Mouse (Mus musculus) MEL (cell line): ENCODE data around the gene Gstm6. TPM values are rescaled to one million over a fixed set of nuclear protein-coding genes. Genes with fewer than 3 reads are reported as not detected.

ENCODE experiments used
- DNase-seq: peaks from one replicate; pipeline ENCODE4 v3.0.0; 2011; ENCODE audit warnings: low read depth, low spot score
- H3K27ac ChIP-seq: 2 replicates; pipeline ENCODE4 v1.5.1; 2012; ENCODE audit warnings: low read depth, mild to moderate bottlenecking, control low read depth, low read length, moderate library complexity; ENCODE audit not compliant: control insufficient read depth
- H3K27me3 ChIP-seq, 2 experiments: fragments of 150-350 bp in 1 of 2; sonication (generic) in 1 of 2; 2 replicates each; pipeline ENCODE4 v1.6.1; 2012; ENCODE audit warnings: low read length in 2 of 2, mild to moderate bottlenecking in 2 of 2, improper control_type of control experiment in 1 of 2, moderate library complexity in 1 of 2; ENCODE audit not compliant: insufficient read depth in 2 of 2, control insufficient read depth in 1 of 2
- H3K36me3 ChIP-seq, 2 experiments: 2 replicates each; pipeline ENCODE4 v1.6.1; 2012 to 2014; ENCODE audit warnings: low read length in 2 of 2, improper control_type of control experiment in 1 of 2, inconsistent platforms in 1 of 2, mild to moderate bottlenecking in 1 of 2; ENCODE audit not compliant: insufficient read depth in 2 of 2, control insufficient read depth in 1 of 2
- H3K4me1 ChIP-seq, 2 experiments: fragments of 150-350 bp in 1 of 2; sonication (generic) in 1 of 2; 2 replicates each; pipeline ENCODE4 v1.6.1; 2012; ENCODE audit warnings: low read length in 2 of 2, improper control_type of control experiment in 1 of 2, mild to moderate bottlenecking in 1 of 2; ENCODE audit not compliant: insufficient read depth in 2 of 2, control insufficient read depth in 1 of 2
- H3K4me3 ChIP-seq, 2 experiments: fragments of 150-350 bp in 1 of 2; sonication (generic) in 1 of 2; 2 replicates each; pipeline ENCODE4 v1.5.1; 2012; ENCODE audit warnings: low read depth in 2 of 2, low read length in 2 of 2, mild to moderate bottlenecking in 2 of 2, moderate library complexity in 2 of 2, control low read depth in 1 of 2, improper control_type of control experiment in 1 of 2; ENCODE audit not compliant: control insufficient read depth in 1 of 2, insufficient read depth in 1 of 2
- H3K79me2 ChIP-seq: 2 replicates; pipeline ENCODE4 v1.6.1; 2012; ENCODE audit warnings: mild to moderate bottlenecking, low read length, moderate library complexity; ENCODE audit not compliant: control insufficient read depth, poor library complexity, insufficient read depth
- H3K9ac ChIP-seq: 2 replicates; pipeline ENCODE4 v1.6.1; 2012; ENCODE audit warnings: low read depth, mild to moderate bottlenecking, control low read depth, low read length, moderate library complexity; ENCODE audit not compliant: control insufficient read depth, poor library complexity, severe bottlenecking
- H3K9me3 ChIP-seq: fragments of 150-350 bp; sonication (generic); replicated peaks from 2 replicates; pipeline ENCODE4 v1.6.1; 2012; ENCODE audit warnings: mild to moderate bottlenecking, low read length, improper control_type of control experiment, moderate library complexity; ENCODE audit not compliant: insufficient read depth
- CHD1 ChIP-seq: IDR thresholded peaks from 2 replicates; pipeline ENCODE4 v1.6.1; 2012; ENCODE audit warnings: low read depth, mild to moderate bottlenecking, inconsistent platforms, low read length, improper control_type of control experiment
- E2F4 ChIP-seq: IDR thresholded peaks from 2 replicates; pipeline ENCODE4 v1.6.1; 2011; ENCODE audit warnings: low read depth, low read length, improper control_type of control experiment, borderline replicate concordance
- ELF1 ChIP-seq: IDR thresholded peaks from 2 replicates; pipeline ENCODE4 v1.6.1; 2014; ENCODE audit warnings: low read depth, mild to moderate bottlenecking, inconsistent platforms, low read length, improper control_type of control experiment, moderate library complexity
- GABPA ChIP-seq: IDR thresholded peaks from 2 replicates; pipeline ENCODE4 v1.6.1; 2012; ENCODE audit warnings: low read depth, mild to moderate bottlenecking, inconsistent platforms, low read length, improper control_type of control experiment, moderate library complexity
- JUND ChIP-seq: IDR thresholded peaks from 2 replicates; pipeline ENCODE4 v1.6.1; 2011; ENCODE audit warnings: low read depth, mild to moderate bottlenecking, improper control_type of control experiment, low read length
- KAT2A ChIP-seq: conservative IDR thresholded peaks from 2 replicates; pipeline ENCODE4 v1.6.1; 2012; ENCODE audit warnings: low read depth, low read length, improper control_type of control experiment, inconsistent platforms
- MAFK ChIP-seq: IDR thresholded peaks from 2 replicates; pipeline ENCODE4 v1.6.1; 2011; ENCODE audit warnings: low read depth, mild to moderate bottlenecking, low read length, improper control_type of control experiment, borderline replicate concordance
- MAX ChIP-seq: IDR thresholded peaks from 2 replicates; pipeline ENCODE4 v1.6.1; 2011; ENCODE audit warnings: low read length, improper control_type of control experiment
- MAZ ChIP-seq: IDR thresholded peaks from 2 replicates; pipeline ENCODE4 v1.6.1; 2012; ENCODE audit warnings: low read depth, mild to moderate bottlenecking, inconsistent platforms, low read length, improper control_type of control experiment
- MEF2A ChIP-seq: IDR thresholded peaks from 2 replicates; pipeline ENCODE4 v1.6.1; 2014; ENCODE audit warnings: low read depth, mild to moderate bottlenecking, inconsistent platforms, low read length, improper control_type of control experiment; ENCODE audit not compliant: poor library complexity, insufficient replicate concordance, severe bottlenecking; ENCODE audit errors: extremely low read depth
- MYB ChIP-seq: IDR thresholded peaks from 2 replicates; pipeline ENCODE4 v1.6.1; 2011; ENCODE audit warnings: mild to moderate bottlenecking, low read depth, low read length, improper control_type of control experiment
- POLR2A ChIP-seq, 2 experiments: IDR thresholded peaks; 2 replicates each; pipeline ENCODE4 v1.6.1; 2011 to 2012; ENCODE audit warnings: low read length in 2 of 2, mild to moderate bottlenecking in 2 of 2, control low read depth in 1 of 2, improper control_type of control experiment in 1 of 2, low read depth in 1 of 2, moderate library complexity in 1 of 2; ENCODE audit not compliant: control insufficient read depth in 1 of 2, insufficient read depth in 1 of 2, poor library complexity in 1 of 2
- RCOR1 ChIP-seq: IDR thresholded peaks from 2 replicates; pipeline ENCODE4 v1.6.1; 2012; ENCODE audit warnings: low read depth, mild to moderate bottlenecking, inconsistent platforms, low read length, improper control_type of control experiment
- SIN3A ChIP-seq: IDR thresholded peaks from 2 replicates; pipeline ENCODE4 v1.6.1; 2012; ENCODE audit warnings: low read length, improper control_type of control experiment, inconsistent platforms
- SMC3 ChIP-seq: IDR thresholded peaks from 2 replicates; pipeline ENCODE4 v1.6.1; 2011; ENCODE audit warnings: low read depth, low read length, improper control_type of control experiment
- TAL1 ChIP-seq: IDR thresholded peaks from 2 replicates; pipeline ENCODE4 v1.6.1; 2012; ENCODE audit warnings: mild to moderate bottlenecking, inconsistent platforms, low read length, moderate library complexity, mixed read lengths
- TBP ChIP-seq: IDR thresholded peaks from 2 replicates; pipeline ENCODE4 v1.8.0; 2011; ENCODE audit warnings: low read depth, low read length, improper control_type of control experiment
- UBTF ChIP-seq: IDR thresholded peaks from 2 replicates; pipeline ENCODE4 v1.6.1; 2012; ENCODE audit warnings: low read depth, mild to moderate bottlenecking, inconsistent platforms, low read length, improper control_type of control experiment, moderate library complexity, borderline replicate concordance; ENCODE audit not compliant: insufficient read depth
- USF1 ChIP-seq: IDR thresholded peaks from 2 replicates; pipeline ENCODE4 v1.6.1; 2014; ENCODE audit warnings: low read depth, mild to moderate bottlenecking, inconsistent platforms, low read length, improper control_type of control experiment, moderate library complexity
- ZC3H11A ChIP-seq: IDR thresholded peaks from 2 replicates; pipeline ENCODE4 v1.6.1; 2012; ENCODE audit warnings: low read depth, mild to moderate bottlenecking, inconsistent platforms, low read length, improper control_type of control experiment
- ZNF384 ChIP-seq: IDR thresholded peaks from 2 replicates; pipeline ENCODE4 v1.6.1; 2012; ENCODE audit warnings: low read depth, mild to moderate bottlenecking, inconsistent platforms, low read length, improper control_type of control experiment
- polyA plus RNA-seq, 2 experiments: library from polyadenylated mRNA; stranded (reverse) in 1 of 2; unstranded in 1 of 2; fragments of >175 nt in 1 of 2; fragments of >200 nt in 1 of 2; gene quantifications; 2 replicates each; pipeline versions ENCODE4 v1.2.1 to v1.2.4; 2012; ENCODE audit warnings: low replicate concordance in 2 of 2, low read depth in 1 of 2; ENCODE audit not compliant: insufficient read length in 2 of 2, insufficient read depth in 1 of 2, missing spikeins in 1 of 2
- total RNA-seq: library from RNA; depleted of rRNA; stranded (reverse); fragments of 300-350 nt; gene quantifications from 2 replicates; pipeline ENCODE4 v1.2.3, GENCODE M21; 2012

Gstm6 gene
- total and polyA plus RNA-seq, 3 experiments: 0.13 TPM; not detected in 2

- no peak for DNase-seq
- Histone ChIP-seq H3K9ac (no peak within 1 kb of the TSS), H3K4me1 (peaks cover 3 to 13% of the 10 kb centered on the region in 2 experiments; a peak in 3 of 4 replicates), H3K27me3 (peaks cover 4 to 19% of the 10 kb centered on the region in 2 experiments), H3K36me3 (peaks cover 0 to 12% of the 10 kb centered on the region in 2 experiments; a peak in 2 of 4 replicates), H3K9me3 (no peaks in the 10 kb centered on the region), H3K4me3 (no peak within 1 kb of the TSS), H3K79me2 (no peaks in the 10 kb centered on the region), H3K27ac (no peak within 1 kb of the TSS)
- TF ChIP-seq MAZ (no peak), E2F4 (no peak), GABPA (no peak), MYB (no peak), ZNF384 (no peak), MAX (no peak), SMC3 (no peak), MEF2A (no peak), MAFK (no peak), USF1 (no peak), ELF1 (no peak), ZC3H11A (no peak), TAL1 (no peak), POLR2A (IDR thresholded peaks at IDR 0.05; ENCODE audit: control insufficient read depth in 1 of 2, insufficient read depth in 1 of 2, low read depth in 1 of 2, low read length in 2 of 2, poor library complexity in 1 of 2) (no peak), JUND (no peak), SIN3A (no peak), KAT2A (no peak), RCOR1 (no peak), UBTF (no peak), TBP (no peak)
Observed at GRCm38 (mm10) chr3:107968724-107969395, 25.3 kb upstream of the Gstm6 start, which contains the start of gene Gstm3. TSS of gene Gstm3 (minus strand) at chr3:107969283.

- Histone ChIP-seq H3K9ac (no peak overlapping the region), H3K4me1 (peaks cover 3 to 17% of the 10 kb centered on the region in 2 experiments; a peak in 3 of 4 replicates), H3K27me3 (peaks cover 0 to 13% of the 10 kb centered on the region in 2 experiments; a peak in 3 of 4 replicates)
- TF ChIP-seq USF1 (no peak), MEF2A (no peak), CHD1 (no peak)
- TF ChIP-seq, all 39 proteins: peak for 0
- H3K4me3 ChIP-seq: no peak overlapping the region
- peaks cover 0 to 14% of the 10 kb centered on the region in 2 experiments; a peak in 2 of 4 replicates for H3K36me3 ChIP-seq
- no peaks in the 10 kb centered on the region for H3K79me2 ChIP-seq
- H3K9me3 ChIP-seq: no peaks in the 10 kb centered on the region
- no peak for DNase-seq
- H3K27ac ChIP-seq: no peak overlapping the region
Observed at GRCm38 (mm10) chr3:107966631-107967030, 23.1 kb upstream of the Gstm6 start.
